Mouse (Mus musculus): Measurements from ENCODE around the gene Fam167b.

GRCm38 (mm10) chr4:129609139-129609631 is 30.8 kb upstream of the Fam167b start:
- no peak for TF ChIP-seq CTCF (conservative IDR thresholded peaks at IDR 0.05 in 1 of 2, IDR thresholded peaks at IDR 0.05 in 1 of 2; ENCODE audit: low read depth in 2 of 2, low read length in 2 of 2)
- no peak for TF ChIP-seq EP300 (IDR thresholded peaks at IDR 0.05; ENCODE audit: low read length)
- TF ChIP-seq ELF1 (IDR thresholded peaks at IDR 0.05; ENCODE audit: low read depth, low read length) = no peak
- no peak for TF ChIP-seq POLR2A (IDR thresholded peaks at IDR 0.05; ENCODE audit: low read depth, low read length)
- TF ChIP-seq JUND (conservative IDR thresholded peaks at IDR 0.05; ENCODE audit: low read depth, low read length) = no peak
- no peak for TF ChIP-seq USF1 (IDR thresholded peaks at IDR 0.05; ENCODE audit: low read depth, low read length)
- TF ChIP-seq ZNF384 (IDR thresholded peaks at IDR 0.05; ENCODE audit: low read depth, low read length) = no peak
- no peak for TF ChIP-seq TBP (conservative IDR thresholded peaks at IDR 0.05; ENCODE audit: low read depth, low read length)
- no peak for TF ChIP-seq TCF12 (IDR thresholded peaks at IDR 0.05; ENCODE audit: low read depth, low read length)
- TF ChIP-seq ZC3H11A (IDR thresholded peaks at IDR 0.05; ENCODE audit: low read depth, low read length) = no peak
